Mouse (Mus musculus): ENCODE results near the gene Chst15.

- TF ChIP-seq CTCF (IDR thresholded peaks at IDR 0.05; ENCODE audit: extremely low read depth, insufficient read length, insufficient replicate concordance, low read depth, low read length) = no peak
- TF ChIP-seq POLR2A (IDR thresholded peaks at IDR 0.05; ENCODE audit: low read depth, low read length) = no peak
Observed at GRCm38 (mm10) chr7:132284048-132284737, 32.8 kb downstream of the Chst15 start.

Measured in small intestine, adult 2 months (tissue).